Mouse (Mus musculus): ENCODE data around the gene Atxn7. TPM values are rescaled to one million over a fixed set of nuclear protein-coding genes. Genes with fewer than 3 reads are reported as not detected.
"Not testable (repeated sequence)": the region's sequence is repeated elsewhere in the genome, so short reads cannot be mapped to it uniquely, and the experiment has no call there.

The Atxn7 gene
- polyA plus RNA-seq, 1 experiment from 2014 or later, result 4.9 TPM

- Histone ChIP-seq H3K27ac (no peak overlapping the region), H3K36me3 (peaks cover 11% of the 10 kb centered on the region; the same call in 1 of the 2 replicates), H3K4me2 (no peak overlapping the region), H3K27me3 (no peaks in the 10 kb centered on the region), H3K9ac (no peak overlapping the region), H3K4me1 (0 out of 2 replicates have a peak, but pooled peaks cover 2% of the 10 kb centered on the region), H3K4me3 (no peak overlapping the region), H3K9me3 (no peaks in the 10 kb centered on the region)
- ATAC-seq (ENCODE audit: insufficient number of reproducible peaks, low FRiP score, low TSS enrichment, low read depth), result no peak
- WGBS, result 66% methylated on average over 2 of the region's 2 CpGs
These were observed 75.1 kb downstream of the Atxn7 start for GRCm38 (mm10) chr14:14036352-14036751.

GRCm38 (mm10) chr14:14038233-14038632 lies 77.0 kb downstream of the Atxn7 start:
- no peak overlapping the region for H3K4me2 ChIP-seq
- H3K27me3 ChIP-seq, result no peaks in the 10 kb centered on the region
- 0 out of 2 replicates have a peak, but pooled peaks cover 2% of the 10 kb centered on the region for H3K4me1 ChIP-seq
- WGBS, result 50% methylated on average over 2 of the region's 2 CpGs
- H3K9ac ChIP-seq, result no peak overlapping the region
- no peak for ATAC-seq (ENCODE audit: insufficient number of reproducible peaks, low FRiP score, low TSS enrichment, low read depth)
- no peak overlapping the region for H3K27ac ChIP-seq
- no peak overlapping the region for H3K4me3 ChIP-seq
- peaks cover 17% of the 10 kb centered on the region; the same call in 1 of the 2 replicates for H3K36me3 ChIP-seq
- no peaks in the 10 kb centered on the region for H3K9me3 ChIP-seq

- Histone ChIP-seq H3K4me2 (no peak overlapping the region), H3K27ac (no peak overlapping the region), H3K9ac (no peak overlapping the region), H3K27me3 (no peaks in the 10 kb centered on the region), H3K4me1 (no peaks in the 10 kb centered on the region), H3K4me3 (no peak overlapping the region), H3K9me3 (no peaks in the 10 kb centered on the region), H3K36me3 (peaks cover 24% of the 10 kb centered on the region)
- 63% methylated on average over 4 of the region's 4 CpGs for WGBS
- no peak for ATAC-seq (ENCODE audit: insufficient number of reproducible peaks, low FRiP score, low TSS enrichment, low read depth)
These were observed 81.1 kb downstream of the Atxn7 start for GRCm38 (mm10) chr14:14042336-14042735.

- Histone ChIP-seq H3K9me3 (no peaks in the 10 kb centered on the region), H3K9ac (no peak overlapping the region), H3K27me3 (no peaks in the 10 kb centered on the region), H3K4me2 (no peak overlapping the region), H3K36me3 (peaks cover 33% of the 10 kb centered on the region), H3K4me3 (no peak overlapping the region), H3K4me1 (no peaks in the 10 kb centered on the region), H3K27ac (no peak overlapping the region)
- no peak for ATAC-seq (ENCODE audit: insufficient number of reproducible peaks, low FRiP score, low TSS enrichment, low read depth)
- 95% methylated on average over 2 of the region's 2 CpGs for WGBS
These were observed 93.1 kb downstream of the Atxn7 start for GRCm38 (mm10) chr14:14054386-14054785.

GRCm38 (mm10) chr14:14059606-14060005 lies 98.4 kb downstream of the Atxn7 start:
- not testable (repeated sequence) for H3K4me3 ChIP-seq; H3K9me3 ChIP-seq; H3K27me3 ChIP-seq; H3K4me2 ChIP-seq; H3K27ac ChIP-seq; ATAC-seq (ENCODE audit: insufficient number of reproducible peaks, low FRiP score, low TSS enrichment, low read depth); H3K9ac ChIP-seq
- H3K4me1 ChIP-seq, result peaks cover 14% of the 10 kb centered on the region
- peaks cover 18% of the 10 kb centered on the region for H3K36me3 ChIP-seq

- Histone ChIP-seq H3K4me2 (no peak overlapping the region), H3K9ac (no peak overlapping the region), H3K27me3 (no peaks in the 10 kb centered on the region), H3K27ac (no peak overlapping the region), H3K4me1 (peaks cover 27% of the 10 kb centered on the region), H3K4me3 (no peak overlapping the region), H3K9me3 (no peaks in the 10 kb centered on the region), H3K36me3 (no peaks in the 10 kb centered on the region)
- 77% methylated on average over 11 of the region's 11 CpGs for WGBS
- no peak for ATAC-seq (ENCODE audit: insufficient number of reproducible peaks, low FRiP score, low TSS enrichment, low read depth)
These were observed 101.4 kb downstream of the Atxn7 start for GRCm38 (mm10) chr14:14062531-14063245.

GRCm38 (mm10) chr14:14063382-14063781 lies 102.1 kb downstream of the Atxn7 start:
- no peak overlapping the region for H3K9ac ChIP-seq
- no peaks in the 10 kb centered on the region for H3K27me3 ChIP-seq
- no peaks in the 10 kb centered on the region for H3K36me3 ChIP-seq
- 50% methylated on average over 5 of the region's 5 CpGs for WGBS
- H3K4me2 ChIP-seq, result no peak overlapping the region
- no peak overlapping the region for H3K27ac ChIP-seq
- ATAC-seq (ENCODE audit: insufficient number of reproducible peaks, low FRiP score, low TSS enrichment, low read depth), result no peak
- H3K9me3 ChIP-seq, result no peaks in the 10 kb centered on the region
- H3K4me3 ChIP-seq, result no peak overlapping the region
- peaks cover 34% of the 10 kb centered on the region for H3K4me1 ChIP-seq

GRCm38 (mm10) chr14:14064486-14065141 lies 103.4 kb downstream of the Atxn7 start:
- Histone ChIP-seq H3K4me3 (no peak overlapping the region), H3K36me3 (no peaks in the 10 kb centered on the region), H3K27ac (peak overlapping the region; percentile 57; the same call in 1 of the 2 replicates), H3K4me1 (peaks cover 35% of the 10 kb centered on the region), H3K9ac (no peak overlapping the region), H3K27me3 (no peaks in the 10 kb centered on the region), H3K4me2 (no peak overlapping the region), H3K9me3 (no peaks in the 10 kb centered on the region)
- whole genome bisulfite sequencing, result 9% methylated on average over 5 of the region's 5 CpGs
- ATAC-seq (ENCODE audit: insufficient number of reproducible peaks, low FRiP score, low TSS enrichment, low read depth), result no peak

- no peak for ATAC-seq (ENCODE audit: insufficient number of reproducible peaks, low FRiP score, low TSS enrichment, low read depth)
- Histone ChIP-seq H3K4me1 (peaks cover 35% of the 10 kb centered on the region), H3K9me3 (no peaks in the 10 kb centered on the region), H3K4me3 (no peak overlapping the region), H3K9ac (no peak overlapping the region), H3K27ac (peak overlapping the region; percentile 57; the same call in 1 of the 2 replicates), H3K36me3 (no peaks in the 10 kb centered on the region), H3K27me3 (no peaks in the 10 kb centered on the region), H3K4me2 (no peak overlapping the region)
- WGBS, result 29% methylated on average over 4 of the region's 4 CpGs
These were observed 103.9 kb downstream of the Atxn7 start for GRCm38 (mm10) chr14:14065142-14065498.

GRCm38 (mm10) chr14:14066241-14066640 lies 105.0 kb downstream of the Atxn7 start:
- Histone ChIP-seq H3K27ac (no peak overlapping the region), H3K9ac (no peak overlapping the region), H3K4me1 (peaks cover 37% of the 10 kb centered on the region), H3K4me2 (no peak overlapping the region), H3K4me3 (no peak overlapping the region), H3K9me3 (no peaks in the 10 kb centered on the region), H3K36me3 (no peaks in the 10 kb centered on the region), H3K27me3 (no peaks in the 10 kb centered on the region)
- 74% methylated on average over 6 of the region's 6 CpGs for WGBS
- no peak for ATAC-seq (ENCODE audit: insufficient number of reproducible peaks, low FRiP score, low TSS enrichment, low read depth)

GRCm38 (mm10) chr14:14067648-14068472 lies 106.6 kb downstream of the Atxn7 start:
- H3K4me2 ChIP-seq, result peak overlapping the region; percentile 25; the same call in 1 of the 2 replicates
- no peaks in the 10 kb centered on the region for H3K36me3 ChIP-seq
- H3K4me1 ChIP-seq, result peaks cover 37% of the 10 kb centered on the region
- no peaks in the 10 kb centered on the region for H3K27me3 ChIP-seq
- 13% methylated on average over 10 of the region's 10 CpGs for WGBS
- ATAC-seq (ENCODE audit: insufficient number of reproducible peaks, low FRiP score, low TSS enrichment, low read depth), result no peak
- peak overlapping the region; percentile 71 for H3K27ac ChIP-seq
- H3K9ac ChIP-seq, result no peak overlapping the region
- H3K9me3 ChIP-seq, result no peaks in the 10 kb centered on the region
- H3K4me3 ChIP-seq, result no peak overlapping the region

GRCm38 (mm10) chr14:14068553-14068952 lies 107.3 kb downstream of the Atxn7 start:
- 55% methylated on average over 3 of the region's 3 CpGs for WGBS
- Histone ChIP-seq H3K36me3 (no peaks in the 10 kb centered on the region), H3K27me3 (no peaks in the 10 kb centered on the region), H3K9ac (no peak overlapping the region), H3K4me3 (no peak overlapping the region), H3K9me3 (no peaks in the 10 kb centered on the region), H3K4me2 (no peak overlapping the region), H3K27ac (peak overlapping the region; percentile 71), H3K4me1 (peaks cover 31% of the 10 kb centered on the region)
- no peak for ATAC-seq (ENCODE audit: insufficient number of reproducible peaks, low FRiP score, low TSS enrichment, low read depth)
